Mouse (Mus musculus): Measurements from ENCODE around the gene Foxe3. TPM values are rescaled to one million over a fixed set of nuclear protein-coding genes. Genes with fewer than 3 reads are reported as not detected.

Foxe3 gene
- total RNA-seq, 2 experiments from 2014 or later = not detected

- intact Hi-C loops (cut with DNase I; ENCODE audit: low total_unique reads) = no loop called here
- no peak for DNase-seq
These were observed 24.8 kb downstream of the Foxe3 start for GRCm38 (mm10) chr4:114900866-114901642.

- DNase-seq = no peak
- intact Hi-C loops (cut with DNase I; ENCODE audit: low total_unique reads) = no loop called here
These were observed 25.9 kb downstream of the Foxe3 start for GRCm38 (mm10) chr4:114899885-114900284.

- intact Hi-C loops (cut with DNase I; ENCODE audit: low total_unique reads) = no loop called here
- peak; percentile 19 for DNase-seq
These were observed 28.0 kb downstream of the Foxe3 start for GRCm38 (mm10) chr4:114897853-114898252.

GRCm38 (mm10) chr4:114882232-114882631, 43.6 kb downstream of the Foxe3 start:
- intact Hi-C loops (cut with DNase I; ENCODE audit: low total_unique reads) = no loop called here
- DNase-seq = no peak

GRCm38 (mm10) chr4:114876441-114876972, 49.3 kb downstream of the Foxe3 start:
- no peak for DNase-seq
- intact Hi-C loops (cut with DNase I; ENCODE audit: low total_unique reads) = no loop called here

Other genes starting within 250 kb of the Foxe3 start
- gene Gm12830, start 104.3 kb downstream of the Foxe3 start, total RNA-seq (2021) = not detected
- under 1 TPM; 0.42 to 0.72 TPM for gene Foxd2, start 17.1 kb downstream of the Foxe3 start, total RNA-seq (2021)
- gene Cmpk1, start 61.2 kb upstream of the Foxe3 start, total RNA-seq (2021) = 10 to 100 TPM; 24.5 to 26.9 TPM
- under 1 TPM; 0.84 to 0.86 TPM for gene Stil, start 74.1 kb upstream of the Foxe3 start, total RNA-seq (2021)
- gene Tal1, start 130.4 kb upstream of the Foxe3 start, total RNA-seq (2021) = 1 to 10 TPM; 1.9 to 2.5 TPM
- gene Pdzk1ip1, start 162.7 kb upstream of the Foxe3 start, total RNA-seq (2021) = under 1 TPM in 1 of 2 experiments, not detected in 1; 0.57 TPM
- gene Cyp4x1, start 208.3 kb upstream of the Foxe3 start, total RNA-seq (2021) = not detected